21 mouse cellular contexts compared by ENCODE assay signal in the genomic region with DNA sequence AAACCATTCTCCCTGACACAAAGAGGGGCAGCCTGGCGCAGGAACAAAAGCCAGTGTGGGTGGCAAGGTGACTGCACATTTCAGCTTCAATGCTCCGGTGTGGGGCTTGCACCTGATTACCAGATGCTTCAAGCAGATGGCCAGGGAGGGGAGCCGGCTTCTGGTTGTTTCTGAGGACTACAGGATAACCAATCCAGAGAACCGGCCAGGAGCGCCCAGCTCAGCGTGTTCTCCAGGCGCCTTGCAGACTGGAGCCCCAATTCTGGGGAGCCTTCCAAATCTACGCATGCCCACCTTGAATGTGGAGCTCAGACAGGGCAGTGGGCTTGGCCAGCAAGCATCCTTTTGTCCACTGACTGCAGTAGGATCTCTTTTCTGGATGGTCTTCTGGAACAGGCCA.
DNase-seq lines count a peak whose midpoint lies in the region; ATAC-seq and TF ChIP-seq lines count a peak whose summit lies in the region.
"Had no signal": no experiment of that assay in that cellular context is flagged by ENCODE, and none has a peak within 500 bp of the region (broad histone marks: within the 10 kb centered on the region; RNA-seq: fewer than 3 reads in every experiment).

No protein-coding gene starts in this region.

- H3K36me3 ChIP-seq in hindbrain, embryonic 14.5 days (replicated peaks; ENCODE audit: control insufficient read depth, insufficient read depth): no peaks in the 10 kb centered on the region
- no peaks in the 10 kb centered on the region for H3K36me3 ChIP-seq in hindbrain, embryonic 11.5 days (ENCODE audit: control insufficient read depth, insufficient read depth, low read length)
- no peaks in the 10 kb centered on the region for H3K36me3 ChIP-seq in neural tube, embryonic 14.5 days (ENCODE audit: control insufficient read depth, insufficient read depth, low read length)
- H3K36me3 ChIP-seq in neural tube, embryonic 15.5 days: no peaks in the 10 kb centered on the region
- no peaks in the 10 kb centered on the region for H3K36me3 ChIP-seq in hindbrain, postnatal 0 days (ENCODE audit: insufficient read depth, low read length)
- H3K36me3 ChIP-seq: heart, embryonic 15.5 days; midbrain, embryonic 10.5 days had no signal

- H3K4me1 ChIP-seq in hindbrain, embryonic 14.5 days (replicated peaks; ENCODE audit: control insufficient read depth, insufficient read depth, low read length): no peaks in the 10 kb centered on the region
- no peaks in the 10 kb centered on the region for H3K4me1 ChIP-seq in hindbrain, embryonic 11.5 days (replicated peaks; ENCODE audit: control insufficient read depth, insufficient read depth, low read length)
- H3K4me1 ChIP-seq in neural tube, embryonic 14.5 days (ENCODE audit: control insufficient read depth, insufficient read depth, low read length): no peaks in the 10 kb centered on the region
- peaks cover 10% of the 10 kb centered on the region; the same call in 1 of the 2 replicates for H3K4me1 ChIP-seq in neural tube, embryonic 15.5 days
- H3K4me1 ChIP-seq in hindbrain, postnatal 0 days (ENCODE audit: insufficient read depth, low read length): peaks cover 6% of the 10 kb centered on the region; the same call in 1 of the 2 replicates

- no peak for TF ChIP-seq CTCF in hindbrain, postnatal 0 days (IDR thresholded peaks at IDR 0.05; ENCODE audit: low read depth)

- no peaks in the 10 kb centered on the region for H3K27me3 ChIP-seq in hindbrain, embryonic 14.5 days (ENCODE audit: control insufficient read depth, insufficient read depth, low read length)
- H3K27me3 ChIP-seq in hindbrain, embryonic 11.5 days (ENCODE audit: control insufficient read depth, insufficient read depth, low read length): no peaks in the 10 kb centered on the region
- no peaks in the 10 kb centered on the region for H3K27me3 ChIP-seq in neural tube, embryonic 14.5 days (ENCODE audit: control insufficient read depth, insufficient read depth, low read length)
- H3K27me3 ChIP-seq in neural tube, embryonic 15.5 days (replicated peaks): no peaks in the 10 kb centered on the region
- H3K27me3 ChIP-seq in hindbrain, postnatal 0 days (ENCODE audit: insufficient read depth, low read length): no peaks in the 10 kb centered on the region
- H3K27me3 ChIP-seq: heart, embryonic 15.5 days had no signal

- DNase-seq in hindbrain, embryonic 14.5 days (ENCODE audit: low spot score): no peak
- no peak for DNase-seq in hindbrain, embryonic 11.5 days (ENCODE audit: low spot score)
- DNase-seq in cerebellum, adult 9-11 months: peak; percentile 91
- DNase-seq in hindbrain, postnatal 0 days (ENCODE audit: low spot score): peak; percentile 72
- DNase-seq in kidney, postnatal 14 days: no peak
- DNase-seq: adrenal gland, postnatal 14 days; heart, adult 18-20 months; kidney, adult 2 months; kidney, postnatal 36 days; lung, adult 2 months; lung, postnatal 4 days; right cerebral cortex, postnatal 25 days; thymus, postnatal 36 days had no signal

- no peaks in the 10 kb centered on the region for H3K9me3 ChIP-seq in hindbrain, embryonic 14.5 days (ENCODE audit: control insufficient read depth, low read length)
- no peaks in the 10 kb centered on the region for H3K9me3 ChIP-seq in hindbrain, embryonic 11.5 days (ENCODE audit: control insufficient read depth, low read length)
- no peaks in the 10 kb centered on the region for H3K9me3 ChIP-seq in neural tube, embryonic 14.5 days (ENCODE audit: control insufficient read depth, low read length)
- H3K9me3 ChIP-seq in neural tube, embryonic 15.5 days (replicated peaks): no peaks in the 10 kb centered on the region
- no peaks in the 10 kb centered on the region for H3K9me3 ChIP-seq in hindbrain, postnatal 0 days (ENCODE audit: low read length)
- H3K9me3 ChIP-seq: heart, embryonic 15.5 days; midbrain, embryonic 10.5 days had no signal

- WGBS in hindbrain, embryonic 14.5 days: 73% methylated on average over 8 of the region's 8 CpGs
- WGBS in hindbrain, embryonic 11.5 days: 85% methylated on average over 8 of the region's 8 CpGs
- 80% methylated on average over 8 of the region's 8 CpGs for WGBS in neural tube, embryonic 14.5 days
- 82% methylated on average over 8 of the region's 8 CpGs for WGBS in neural tube, embryonic 15.5 days
- WGBS in hindbrain, postnatal 0 days: 59% methylated on average over 8 of the region's 8 CpGs

- peak overlapping the region; percentile 59 for H3K27ac ChIP-seq in hindbrain, embryonic 14.5 days
- H3K27ac ChIP-seq in hindbrain, embryonic 11.5 days (ENCODE audit: low read depth, low read length): no peak overlapping the region
- H3K27ac ChIP-seq in neural tube, embryonic 14.5 days (ENCODE audit: low read depth, low read length): peak overlapping the region; percentile 22; the same call in 1 of the 2 replicates
- no peak overlapping the region for H3K27ac ChIP-seq in neural tube, embryonic 15.5 days (replicated peaks)
- H3K27ac ChIP-seq in hindbrain, postnatal 0 days: peak overlapping the region; percentile 76
- H3K27ac ChIP-seq: heart, embryonic 15.5 days; midbrain, embryonic 10.5 days; stomach, postnatal 0 days had no signal

- no peak overlapping the region for H3K4me3 ChIP-seq in hindbrain, embryonic 14.5 days (replicated peaks; ENCODE audit: low read length)
- no peak overlapping the region for H3K4me3 ChIP-seq in hindbrain, embryonic 11.5 days (ENCODE audit: low read depth, low read length)
- H3K4me3 ChIP-seq in neural tube, embryonic 14.5 days (ENCODE audit: low read depth, low read length): no peak overlapping the region
- no peak overlapping the region for H3K4me3 ChIP-seq in neural tube, embryonic 15.5 days (replicated peaks)
- no peak overlapping the region for H3K4me3 ChIP-seq in hindbrain, postnatal 0 days (ENCODE audit: low read length)
- H3K4me3 ChIP-seq: heart, embryonic 15.5 days; midbrain, embryonic 10.5 days; myocyte had no signal

- ATAC-seq in hindbrain, embryonic 14.5 days (ENCODE audit: low FRiP score): no peak
- no peak for ATAC-seq in hindbrain, embryonic 11.5 days (ENCODE audit: low FRiP score)
- ATAC-seq in neural tube, embryonic 14.5 days (ENCODE audit: low read depth): no peak
- no peak for ATAC-seq in neural tube, embryonic 15.5 days (ENCODE audit: low FRiP score)
- ATAC-seq in hindbrain, postnatal 0 days: peak; percentile 25; the same call in 1 of the 2 replicates
- no peak for ATAC-seq in frontal cortex, adult (ENCODE audit: low TSS enrichment)

- no peak overlapping the region for H3K4me2 ChIP-seq in hindbrain, embryonic 14.5 days (replicated peaks)
- no peak overlapping the region for H3K4me2 ChIP-seq in hindbrain, embryonic 11.5 days (replicated peaks; ENCODE audit: low read depth, low read length)
- no peak overlapping the region for H3K4me2 ChIP-seq in neural tube, embryonic 14.5 days (ENCODE audit: low read depth, low read length)
- H3K4me2 ChIP-seq in neural tube, embryonic 15.5 days: no peak overlapping the region
- H3K4me2 ChIP-seq in hindbrain, postnatal 0 days (ENCODE audit: low read depth, low read length): no peak overlapping the region
- H3K4me2 ChIP-seq: heart, embryonic 15.5 days; liver, embryonic 11.5 days had no signal

- no peak overlapping the region for H3K9ac ChIP-seq in hindbrain, embryonic 14.5 days
- H3K9ac ChIP-seq in hindbrain, embryonic 11.5 days (ENCODE audit: low read depth, low read length): no peak overlapping the region
- H3K9ac ChIP-seq in neural tube, embryonic 14.5 days (replicated peaks; ENCODE audit: low read depth, low read length): no peak overlapping the region
- H3K9ac ChIP-seq in neural tube, embryonic 15.5 days (replicated peaks): no peak overlapping the region
- H3K9ac ChIP-seq in hindbrain, postnatal 0 days (replicated peaks; ENCODE audit: low read length): no peak overlapping the region
- H3K9ac ChIP-seq: heart, embryonic 15.5 days had no signal

Comparison
In these comparisons a context has a peak if more than half of its experiments do, and no peak if none do; other contexts are left out.
1. DNase-seq: peak in cerebellum, adult 9-11 months (single experiment) and hindbrain, postnatal 0 days (single experiment); none in hindbrain, embryonic 14.5 days (single experiment), hindbrain, embryonic 11.5 days (single experiment) and kidney, postnatal 14 days (single experiment).
2. H3K27ac ChIP-seq: peak in hindbrain, embryonic 14.5 days (single experiment), neural tube, embryonic 14.5 days (single experiment) and hindbrain, postnatal 0 days (single experiment); none in hindbrain, embryonic 11.5 days (single experiment) and neural tube, embryonic 15.5 days (single experiment).